Mouse (Mus musculus): ENCODE data around the gene Lypd1.

DNA sequence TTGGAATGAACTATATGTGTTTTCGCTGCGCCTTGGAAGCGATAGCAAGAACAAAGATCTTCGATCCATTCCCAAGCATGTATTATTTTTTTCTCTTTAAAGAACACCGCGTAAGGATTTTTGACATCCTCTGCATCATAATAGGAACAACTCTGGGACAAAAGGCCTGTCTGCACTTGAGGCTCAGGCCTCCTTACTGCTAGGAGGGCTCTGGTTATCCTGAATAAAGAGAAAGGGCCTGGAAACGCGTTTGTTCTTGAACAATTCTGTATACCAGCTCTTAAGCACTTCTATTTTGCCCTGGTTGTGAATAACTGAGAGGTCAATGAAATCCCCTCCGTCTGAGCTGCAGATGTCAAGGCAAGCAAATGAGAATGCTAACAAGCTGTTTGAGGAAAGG is 19.7 kb downstream of the Lypd1 start:
- TF ChIP-seq POLR2A (IDR thresholded peaks at IDR 0.05; ENCODE audit: insufficient read depth, low read depth, low read length) (no peak), EP300 (IDR thresholded peaks at IDR 0.05; ENCODE audit: insufficient read depth, low read depth, low read length) (no peak), CTCF (IDR thresholded peaks at IDR 0.05) (no peak)
